ENCODE assay signal across 23 mouse cellular contexts in genomic region chr7:38236400-38237105, GRCm38 (mm10). TPM values are rescaled to one million over a fixed set of nuclear protein-coding genes. Genes with fewer than 3 reads are reported as not detected.
DNase-seq lines count a peak whose midpoint lies in the region; ATAC-seq and TF ChIP-seq lines count a peak whose summit lies in the region.
"Had no signal": no experiment of that assay in that cellular context is flagged by ENCODE, and none has a peak within 500 bp of the region (broad histone marks: within the 10 kb centered on the region; RNA-seq: fewer than 3 reads in every experiment).

No protein-coding gene starts in this region.

- no peak for TF ChIP-seq POLR2A in kidney, adult 2 months (IDR thresholded peaks at IDR 0.05; ENCODE audit: low read depth, low read length)

- intact Hi-C loops in left cerebral cortex, postnatal 10 days (cut with DNase I), result no loop called here

- no peak overlapping the region for H3K4me3 ChIP-seq in kidney, adult 2 months (ENCODE audit: insufficient read depth, low read depth, low read length)
- H3K4me3 ChIP-seq in liver, postnatal 0 days (ENCODE audit: low read depth, low read length), result no peak overlapping the region
- no peak overlapping the region for H3K4me3 ChIP-seq in intestine, embryonic 15.5 days (replicated peaks)
- no peak overlapping the region for H3K4me3 ChIP-seq in lung, postnatal 0 days (ENCODE audit: low read depth, low read length)
- H3K4me3 ChIP-seq: heart, adult 2 months; hindbrain, embryonic 13.5 days; left cerebral cortex, adult 2 months; limb, embryonic 15.5 days; midbrain, embryonic 12.5 days; neural tube, embryonic 15.5 days had no signal

- DNase-seq in kidney, adult 2 months, result peak; percentile 74
- no peak for DNase-seq in kidney, postnatal 14 days
- DNase-seq in liver, postnatal 0 days, result no peak
- no peak for DNase-seq in liver
- no peak for DNase-seq in left cerebral cortex, postnatal 10 days (ENCODE audit: extremely low spot score in 1 of 2, low spot score in 2 of 2)
- no peak for DNase-seq in lung, postnatal 0 days (ENCODE audit: low spot score)
- DNase-seq: adrenal gland, postnatal 25 days; cerebellum, adult 9-11 months; gastrocnemius, postnatal 36 days; heart, adult 2 months; left cerebral cortex, postnatal 4 days; lung, adult 18-20 months; lung, postnatal 14 days; thymus, adult 2 months; thymus, postnatal 4 days had no signal

- ATAC-seq in liver, postnatal 0 days, result peak; percentile 38; the same call in 1 of the 2 replicates
- ATAC-seq in intestine, embryonic 15.5 days, result peak; percentile 72
- ATAC-seq in lung, postnatal 0 days, result no peak
- ATAC-seq: CD4-positive, CD25-positive, alpha-beta regulatory T cell, adult 4 months had no signal

- H3K36me3 ChIP-seq in kidney, adult 2 months (ENCODE audit: control insufficient read depth, insufficient read depth, low read length), result no peaks in the 10 kb centered on the region
- no peaks in the 10 kb centered on the region for H3K36me3 ChIP-seq in liver, postnatal 0 days (replicated peaks; ENCODE audit: insufficient read depth, low read length)
- no peaks in the 10 kb centered on the region for H3K36me3 ChIP-seq in intestine, embryonic 15.5 days
- no peaks in the 10 kb centered on the region for H3K36me3 ChIP-seq in lung, postnatal 0 days (ENCODE audit: insufficient read depth, low read length)
- H3K36me3 ChIP-seq: hindbrain, embryonic 13.5 days; limb, embryonic 15.5 days; midbrain, embryonic 12.5 days; neural tube, embryonic 15.5 days had no signal

- no peak overlapping the region for H3K9ac ChIP-seq in liver, postnatal 0 days (replicated peaks)
- no peak overlapping the region for H3K9ac ChIP-seq in intestine, embryonic 15.5 days
- H3K9ac ChIP-seq in lung, postnatal 0 days (replicated peaks; ENCODE audit: low read depth), result no peak overlapping the region
- H3K9ac ChIP-seq: hindbrain, embryonic 13.5 days; limb, embryonic 15.5 days; midbrain, embryonic 12.5 days; neural tube, embryonic 15.5 days had no signal

- 35% methylated on average over 11 of the region's 11 CpGs for WGBS in kidney, adult 2 months
- 37% methylated on average over 11 of the region's 11 CpGs for WGBS in liver, postnatal 0 days (ENCODE audit: insufficient replicate concordance)
- 39% methylated on average over 11 of the region's 11 CpGs for WGBS in intestine, embryonic 15.5 days
- 30% methylated on average over 11 of the region's 11 CpGs for WGBS in lung, postnatal 0 days

- H3K9me3 ChIP-seq in liver, postnatal 0 days (ENCODE audit: low read length), result no peaks in the 10 kb centered on the region
- H3K9me3 ChIP-seq in intestine, embryonic 15.5 days, result no peaks in the 10 kb centered on the region
- no peaks in the 10 kb centered on the region for H3K9me3 ChIP-seq in lung, postnatal 0 days (ENCODE audit: low read length)
- H3K9me3 ChIP-seq: hindbrain, embryonic 13.5 days; limb, embryonic 15.5 days; midbrain, embryonic 12.5 days; neural tube, embryonic 15.5 days had no signal

- H3K4me1 ChIP-seq in kidney, adult 2 months (ENCODE audit: control insufficient read depth, insufficient read depth, low read length), result no peaks in the 10 kb centered on the region; the same call in 1 of the 2 replicates
- no peaks in the 10 kb centered on the region for H3K4me1 ChIP-seq in liver, postnatal 0 days (ENCODE audit: insufficient read depth)
- no peaks in the 10 kb centered on the region for H3K4me1 ChIP-seq in intestine, embryonic 15.5 days (replicated peaks)
- no peaks in the 10 kb centered on the region for H3K4me1 ChIP-seq in lung, postnatal 0 days (ENCODE audit: insufficient read depth, low read depth, low read length)
- H3K4me1 ChIP-seq: hindbrain, embryonic 13.5 days; limb, embryonic 15.5 days; midbrain, embryonic 12.5 days; neural tube, embryonic 15.5 days had no signal

- H3K27ac ChIP-seq in kidney, adult 2 months (ENCODE audit: insufficient read depth, low read depth, low read length), result no peak overlapping the region
- no peak overlapping the region for H3K27ac ChIP-seq in liver, postnatal 0 days (ENCODE audit: low read depth)
- no peak overlapping the region for H3K27ac ChIP-seq in intestine, embryonic 15.5 days
- H3K27ac ChIP-seq in lung, postnatal 0 days (ENCODE audit: low read length), result no peak overlapping the region
- H3K27ac ChIP-seq: heart, adult 2 months; hindbrain, embryonic 13.5 days; left cerebral cortex, adult 2 months; limb, embryonic 15.5 days; midbrain, embryonic 12.5 days; neural tube, embryonic 15.5 days; stomach, postnatal 0 days had no signal

- no peak for TF ChIP-seq CTCF in kidney, adult 2 months (conservative IDR thresholded peaks at IDR 0.05; ENCODE audit: insufficient read depth, insufficient read length, low read depth, low read length)
- no peak for TF ChIP-seq CTCF in liver, postnatal 0 days (IDR thresholded peaks at IDR 0.05; ENCODE audit: low read depth)
- TF ChIP-seq CTCF in lung, postnatal 0 days (IDR thresholded peaks at IDR 0.05), result no peak

- no peak for TF ChIP-seq EP300 in liver, postnatal 0 days (IDR thresholded peaks at IDR 0.05; ENCODE audit: low read depth)
- no peak for TF ChIP-seq EP300 in lung, postnatal 0 days (IDR thresholded peaks at IDR 0.05)

- H3K4me2 ChIP-seq in liver, postnatal 0 days (ENCODE audit: low read depth, low read length), result no peak overlapping the region; the same call in 1 of the 2 replicates
- H3K4me2 ChIP-seq in intestine, embryonic 15.5 days (replicated peaks), result no peak overlapping the region
- H3K4me2 ChIP-seq in lung, postnatal 0 days (replicated peaks; ENCODE audit: low read depth, low read length), result no peak overlapping the region
- H3K4me2 ChIP-seq: hindbrain, embryonic 13.5 days; limb, embryonic 15.5 days; midbrain, embryonic 12.5 days; neural tube, embryonic 15.5 days had no signal

- H3K27me3 ChIP-seq in kidney, adult 2 months (replicated peaks; ENCODE audit: control insufficient read depth, insufficient read depth, low read length), result no peaks in the 10 kb centered on the region
- H3K27me3 ChIP-seq in liver, postnatal 0 days (ENCODE audit: insufficient read depth, low read length), result no peaks in the 10 kb centered on the region
- no peaks in the 10 kb centered on the region for H3K27me3 ChIP-seq in intestine, embryonic 15.5 days (replicated peaks)
- H3K27me3 ChIP-seq in lung, postnatal 0 days (replicated peaks; ENCODE audit: insufficient read depth, low read length), result no peaks in the 10 kb centered on the region
- H3K27me3 ChIP-seq: hindbrain, embryonic 13.5 days; limb, embryonic 15.5 days; midbrain, embryonic 12.5 days; neural tube, embryonic 15.5 days had no signal

RNA-seq across cellular contexts. Expression of gene Plekhf1, which starts 8.7 kb away (rescaled TPM):
- 6.3 and 6.4 TPM in 2 replicates for polyA plus RNA-seq in kidney, adult 2 months (2012; rRNA removed)
- 0.57 and 0.58 TPM in 2 replicates for polyA plus RNA-seq in liver, postnatal 0 days (2015; fragmentation: Nextera tagmentation; extraction: Ambion mirVana)
- 3.3 TPM in 2 replicates for polyA plus RNA-seq in intestine, embryonic 15.5 days (2015; fragmentation: Nextera tagmentation; extraction: Ambion mirVana)
- total RNA-seq in left cerebral cortex, postnatal 10 days (2021), result under 1 TPM; 0.55 to 0.92 TPM
- 2.5 and 3.9 TPM in 2 replicates for polyA plus RNA-seq in lung, postnatal 0 days (2015; fragmentation: Nextera tagmentation; extraction: Ambion mirVana)

RNA-seq across cellular contexts. Expression of gene Pop4, which starts 34.7 kb away (rescaled TPM):
- 10.6 and 11.0 TPM in 2 replicates for polyA plus RNA-seq in kidney, adult 2 months (2012; rRNA removed)
- polyA plus RNA-seq in liver, postnatal 0 days (2015; fragmentation: Nextera tagmentation; extraction: Ambion mirVana), result 10.7 and 11.2 TPM in 2 replicates
- 35.1 and 47.0 TPM in 2 replicates for polyA plus RNA-seq in intestine, embryonic 15.5 days (2015; fragmentation: Nextera tagmentation; extraction: Ambion mirVana)
- total RNA-seq in left cerebral cortex, postnatal 10 days (2021), result 10 to 100 TPM; 31.4 to 35.7 TPM
- polyA plus RNA-seq in lung, postnatal 0 days (2015; fragmentation: Nextera tagmentation; extraction: Ambion mirVana), result 28.3 and 28.5 TPM in 2 replicates

RNA-seq across cellular contexts. Expression of gene 1600014C10Rik, which starts 53.5 kb away (rescaled TPM):
- polyA plus RNA-seq in kidney, adult 2 months (2012; rRNA removed), result 31.0 and 39.7 TPM in 2 replicates
- polyA plus RNA-seq in liver, postnatal 0 days (2015; fragmentation: Nextera tagmentation; extraction: Ambion mirVana), result 76.6 and 78.1 TPM in 2 replicates
- 13.5 and 13.9 TPM in 2 replicates for polyA plus RNA-seq in intestine, embryonic 15.5 days (2015; fragmentation: Nextera tagmentation; extraction: Ambion mirVana)
- 10 to 100 TPM; 18.6 to 19.2 TPM for total RNA-seq in left cerebral cortex, postnatal 10 days (2021)
- 15.0 and 16.0 TPM in 2 replicates for polyA plus RNA-seq in lung, postnatal 0 days (2015; fragmentation: Nextera tagmentation; extraction: Ambion mirVana)
